Mouse (Mus musculus): ENCODE measurements at regions not wholly inside any gene's neighbourhood (a gene's known extent, or its start where the extent isn't known, plus 50 kb on each side); places are given as distances from the start of the nearest gene placed in this dataset.

DNA sequence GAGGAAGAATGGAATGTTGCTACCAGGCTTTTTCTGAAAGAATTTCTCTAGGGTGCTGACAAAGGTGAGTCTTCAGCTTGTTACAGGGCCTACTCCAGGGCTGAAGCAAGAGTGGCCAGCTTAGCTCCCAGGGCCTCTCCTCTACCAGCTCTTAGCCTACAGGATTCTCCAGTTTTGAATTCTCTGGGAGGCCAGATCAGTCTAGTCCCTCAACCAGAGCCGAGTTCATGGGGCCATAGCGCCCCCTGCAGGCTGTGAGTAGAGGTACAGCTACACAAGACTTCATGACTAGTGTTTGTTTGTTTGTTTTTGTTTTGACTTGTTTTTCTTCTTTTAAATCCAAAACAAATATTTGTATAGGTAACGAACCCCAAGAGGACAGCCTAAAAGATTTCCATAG is 211.8 kb upstream of the Eef2kmt start:
- TF ChIP-seq CTCF (IDR thresholded peaks at IDR 0.05; ENCODE audit: low read depth) (peak; percentile 72), EP300 (optimal IDR thresholded peaks at IDR 0.05) (no peak)

Measured in stomach, postnatal 0 days (tissue).